Mouse (Mus musculus) myocyte (in vitro differentiated cells): ENCODE data around the gene Il22ra1.

Experiments
- CEBPB ChIP-seq: IDR thresholded peaks from 2 replicates; pipeline ENCODE4 v1.6.1; 2011; ENCODE audit warnings: mild to moderate bottlenecking, moderate library complexity; ENCODE audit not compliant: poor library complexity, insufficient read depth, severe bottlenecking
- E2F4 ChIP-seq: IDR thresholded peaks from one replicate; pipeline ENCODE4 v1.6.1; 2011; ENCODE audit warnings: mild to moderate bottlenecking, control low read depth, moderate library complexity; ENCODE audit not compliant: insufficient read depth
- MAX ChIP-seq: IDR thresholded peaks from one replicate; pipeline ENCODE4 v1.6.1; 2011; ENCODE audit warnings: low read depth, mild to moderate bottlenecking, control low read depth
- MYOG ChIP-seq, 3 experiments: IDR thresholded peaks; one replicate each; pipeline ENCODE4 v1.6.1; 2011; ENCODE audit warnings: control low read depth in 2 of 3, low read depth in 2 of 3, mild to moderate bottlenecking in 2 of 3; ENCODE audit not compliant: insufficient read length in 2 of 3, control insufficient read depth in 1 of 3, insufficient read depth in 1 of 3
- POLR2A ChIP-seq: IDR thresholded peaks from one replicate; pipeline ENCODE4 v1.6.1; 2011; ENCODE audit warnings: low read depth, mild to moderate bottlenecking, control low read depth, moderate library complexity; ENCODE audit not compliant: insufficient read length
- REST ChIP-seq: IDR thresholded peaks from one replicate; pipeline ENCODE4 v1.6.1; 2011; ENCODE audit warnings: mild to moderate bottlenecking, control low read depth, moderate library complexity; ENCODE audit not compliant: insufficient read depth, insufficient read length
- TCF12 ChIP-seq: IDR thresholded peaks from one replicate; pipeline ENCODE4 v1.6.1; 2011; ENCODE audit warnings: mild to moderate bottlenecking, control low read depth; ENCODE audit not compliant: poor library complexity, insufficient read depth, severe bottlenecking
- TCF3 ChIP-seq: IDR thresholded peaks from one replicate; pipeline ENCODE4 v1.6.1; 2011; ENCODE audit warnings: low read depth, control low read depth; ENCODE audit not compliant: insufficient read length
- USF1 ChIP-seq: IDR thresholded peaks from one replicate; pipeline ENCODE4 v1.6.1; 2011; ENCODE audit warnings: low read depth, mild to moderate bottlenecking, control low read depth, moderate library complexity

DNA sequence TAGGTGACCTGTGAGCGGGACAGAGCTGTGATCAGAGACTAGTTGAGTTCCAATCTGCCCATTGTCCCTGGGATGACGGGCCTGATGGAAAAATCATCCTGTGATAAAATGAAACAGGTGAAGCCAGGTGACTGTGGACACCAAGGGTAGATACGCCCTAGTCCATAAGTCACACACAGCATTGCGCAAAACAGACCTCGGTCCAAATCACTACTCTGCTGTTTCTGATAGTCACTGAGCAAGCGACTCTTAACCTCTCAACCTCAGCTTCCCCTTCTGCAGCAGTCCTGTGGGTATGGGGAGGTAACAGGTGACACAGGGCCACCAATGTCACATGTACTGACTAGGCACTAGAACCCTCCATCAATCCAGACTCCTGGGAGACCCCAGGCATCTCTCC, 21.9 kb upstream of the Il22ra1 start:
- no peak for TF ChIP-seq POLR2A
- no peak for TF ChIP-seq E2F4
- no peak for TF ChIP-seq MYOG (IDR thresholded peaks at IDR 0.05; ENCODE audit: control insufficient read depth in 1 of 3, insufficient read depth in 1 of 3, insufficient read length in 2 of 3, low read depth in 2 of 3)
- TF ChIP-seq TCF12, result no peak
- TF ChIP-seq USF1, result no peak
- no peak for TF ChIP-seq TCF3
- TF ChIP-seq CEBPB, result no peak
- TF ChIP-seq REST, result no peak
- TF ChIP-seq MAX, result no peak
